Mouse (Mus musculus) limb, embryonic 13.5 days (tissue): Measurements from ENCODE around the gene Nav2. TPM values are rescaled to one million over a fixed set of nuclear protein-coding genes. Genes with fewer than 3 reads are reported as not detected.

Experiments
- ATAC-seq: fragments of 200-750 bp; cut with Nextera tagmentation; 2 replicates; pipeline ENCODE4 v1.8.0; 2017; ENCODE audit warnings: low read depth, moderate number of reproducible peaks, moderate TSS enrichment; ENCODE audit not compliant: low FRiP score
- H3K27ac ChIP-seq: fragments of 300-500 bp; sonication (generic); 2 replicates; pipeline ENCODE4 v1.5.1; 2015; ENCODE audit warnings: inconsistent platforms, mild to moderate bottlenecking, moderate library complexity
- H3K27me3 ChIP-seq: fragments of 300-500 bp; sonication (generic); 2 replicates; pipeline ENCODE4 v1.6.1; 2015; ENCODE audit warnings: mild to moderate bottlenecking, inconsistent platforms
- H3K36me3 ChIP-seq: fragments of 300-500 bp; sonication (generic); 2 replicates; pipeline ENCODE4 v1.6.1; 2015; ENCODE audit warnings: inconsistent platforms, mild to moderate bottlenecking, moderate library complexity
- H3K4me1 ChIP-seq: fragments of 300-500 bp; sonication (generic); 2 replicates; pipeline ENCODE4 v1.6.1; 2015; ENCODE audit warnings: inconsistent platforms
- H3K4me2 ChIP-seq: fragments of 300-500 bp; sonication (generic); replicated peaks from 2 replicates; pipeline ENCODE4 v1.6.1; 2015; ENCODE audit warnings: inconsistent platforms, mild to moderate bottlenecking, moderate library complexity
- H3K4me3 ChIP-seq: fragments of 300-500 bp; sonication (generic); 2 replicates; pipeline ENCODE4 v1.5.1; 2015; ENCODE audit warnings: moderate library complexity, mild to moderate bottlenecking, inconsistent platforms
- H3K9ac ChIP-seq: fragments of 300-500 bp; sonication (generic); 2 replicates; pipeline ENCODE4 v1.6.1; 2015; ENCODE audit warnings: mild to moderate bottlenecking, inconsistent platforms
- H3K9me3 ChIP-seq: fragments of 300-500 bp; sonication (generic); 2 replicates; pipeline ENCODE4 v1.6.1; 2016; ENCODE audit warnings: inconsistent platforms
- WGBS: fragments of 180-500 bp; shearing (Covaris S2); methylation state at CpG from one replicate; pipeline ENCODE4 v1.1.7; 2015; 5-methylcytosine and 5-hydroxymethylcytosine counted together
- polyA plus RNA-seq: library from polyadenylated mRNA; unstranded; fragments of >200 nt; fragmentation: Nextera tagmentation; extraction: Ambion mirVana; gene quantifications from 2 replicates; pipeline ENCODE4 v1.2.1, GENCODE M21; 2015

Gene Nav2
- polyA plus RNA-seq, 1 experiment from 2014 or later = 17.4 TPM

DNA sequence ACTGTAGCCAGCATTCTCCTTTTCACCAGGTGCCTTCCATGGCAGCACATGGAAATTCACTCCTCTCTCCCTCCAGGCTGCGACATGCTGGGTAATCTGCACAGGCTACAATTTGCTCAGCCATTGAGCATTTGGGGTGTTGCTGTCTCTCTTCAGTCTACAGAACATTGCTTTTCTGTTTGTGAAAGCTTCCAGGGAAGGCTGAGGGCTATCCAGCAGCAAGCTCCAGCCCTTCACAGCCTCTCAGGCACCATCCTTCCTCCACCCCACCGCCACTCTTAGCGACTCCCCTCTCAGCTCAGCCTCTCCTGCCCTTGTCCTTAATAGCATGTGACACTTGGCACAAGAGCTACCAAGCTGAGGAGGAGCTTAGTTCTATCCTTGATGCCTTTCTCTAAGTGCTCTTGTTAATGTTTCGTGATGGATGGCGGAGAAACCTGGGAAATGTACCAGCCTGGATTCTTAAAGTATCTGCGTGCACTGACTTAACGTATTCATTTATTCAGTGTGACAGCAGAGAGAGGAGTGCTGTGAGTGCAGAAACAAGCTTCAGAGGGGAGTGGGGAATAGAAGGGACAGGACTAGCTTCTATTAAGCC is 282.7 kb downstream of the Nav2 start:
- Histone ChIP-seq H3K9ac (no peak overlapping the region), H3K4me1 (no peaks in the 10 kb centered on the region), H3K4me2 (no peak overlapping the region), H3K36me3 (no peaks in the 10 kb centered on the region), H3K27me3 (no peaks in the 10 kb centered on the region), H3K4me3 (no peak overlapping the region), H3K27ac (no peak overlapping the region), H3K9me3 (no peaks in the 10 kb centered on the region)
- no peak for ATAC-seq
- 66% methylated on average over 7 of the region's 7 CpGs for WGBS

GRCm38 (mm10) chr7:49192061-49192695 is 283.7 kb downstream of the Nav2 start:
- Histone ChIP-seq H3K36me3 (no peaks in the 10 kb centered on the region), H3K27ac (no peak overlapping the region), H3K9ac (no peak overlapping the region), H3K4me3 (no peak overlapping the region), H3K9me3 (no peaks in the 10 kb centered on the region), H3K4me1 (no peaks in the 10 kb centered on the region), H3K4me2 (no peak overlapping the region), H3K27me3 (no peaks in the 10 kb centered on the region)
- no peak for ATAC-seq
- 78% methylated on average over 2 of the region's 2 CpGs for WGBS

GRCm38 (mm10) chr7:49195711-49196147 is 287.2 kb downstream of the Nav2 start:
- H3K9me3 ChIP-seq = no peaks in the 10 kb centered on the region
- no peaks in the 10 kb centered on the region for H3K36me3 ChIP-seq
- no peaks in the 10 kb centered on the region for H3K4me1 ChIP-seq
- no peaks in the 10 kb centered on the region for H3K27me3 ChIP-seq
- no peak overlapping the region for H3K4me3 ChIP-seq
- no peak overlapping the region for H3K9ac ChIP-seq
- H3K27ac ChIP-seq = no peak overlapping the region
- no peak for ATAC-seq
- 36% methylated on average over 5 of the region's 5 CpGs for WGBS
- H3K4me2 ChIP-seq = no peak overlapping the region

GRCm38 (mm10) chr7:49199366-49199765 is 290.9 kb downstream of the Nav2 start:
- 53% methylated on average over 6 of the region's 6 CpGs for WGBS
- Histone ChIP-seq H3K9ac (no peak overlapping the region), H3K4me2 (no peak overlapping the region), H3K27me3 (no peaks in the 10 kb centered on the region), H3K9me3 (no peaks in the 10 kb centered on the region), H3K4me3 (no peak overlapping the region), H3K4me1 (peaks cover 6% of the 10 kb centered on the region; the same call in 1 of the 2 replicates), H3K27ac (no peak overlapping the region), H3K36me3 (no peaks in the 10 kb centered on the region)
- ATAC-seq = no peak

- no peaks in the 10 kb centered on the region for H3K27me3 ChIP-seq
- H3K4me3 ChIP-seq = no peak overlapping the region
- peaks cover 6% of the 10 kb centered on the region; the same call in 1 of the 2 replicates for H3K4me1 ChIP-seq
- no peaks in the 10 kb centered on the region for H3K36me3 ChIP-seq
- H3K9me3 ChIP-seq = no peaks in the 10 kb centered on the region
- WGBS = 90% methylated on average over 6 of the region's 6 CpGs
- no peak for ATAC-seq
- no peak overlapping the region for H3K27ac ChIP-seq
- H3K4me2 ChIP-seq = no peak overlapping the region
- H3K9ac ChIP-seq = no peak overlapping the region
Observed at GRCm38 (mm10) chr7:49200270-49200669, 291.8 kb downstream of the Nav2 start.

GRCm38 (mm10) chr7:49202971-49203370 is 294.5 kb downstream of the Nav2 start:
- Histone ChIP-seq H3K36me3 (no peaks in the 10 kb centered on the region), H3K4me1 (peaks cover 6% of the 10 kb centered on the region; the same call in 1 of the 2 replicates), H3K9me3 (no peaks in the 10 kb centered on the region), H3K27me3 (no peaks in the 10 kb centered on the region), H3K9ac (no peak overlapping the region), H3K4me2 (no peak overlapping the region), H3K4me3 (no peak overlapping the region), H3K27ac (no peak overlapping the region)
- peak; percentile 48; the same call in 1 of the 2 replicates for ATAC-seq
- WGBS = 46% methylated on average over 4 of the region's 4 CpGs

- H3K9me3 ChIP-seq = no peaks in the 10 kb centered on the region
- H3K4me3 ChIP-seq = no peak overlapping the region
- no peaks in the 10 kb centered on the region for H3K27me3 ChIP-seq
- no peak overlapping the region for H3K4me2 ChIP-seq
- no peak overlapping the region for H3K27ac ChIP-seq
- no peak for ATAC-seq
- no peak overlapping the region for H3K9ac ChIP-seq
- no peaks in the 10 kb centered on the region for H3K36me3 ChIP-seq
- H3K4me1 ChIP-seq = peaks cover 6% of the 10 kb centered on the region; the same call in 1 of the 2 replicates
- 95% methylated on average over 3 of the region's 3 CpGs for WGBS
Observed at GRCm38 (mm10) chr7:49204856-49205255, 296.3 kb downstream of the Nav2 start.

GRCm38 (mm10) chr7:49205551-49205950 is 297.0 kb downstream of the Nav2 start:
- Histone ChIP-seq H3K4me3 (no peak overlapping the region), H3K9ac (no peak overlapping the region), H3K36me3 (no peaks in the 10 kb centered on the region), H3K27ac (no peak overlapping the region), H3K27me3 (no peaks in the 10 kb centered on the region), H3K4me1 (peaks cover 6% of the 10 kb centered on the region; the same call in 1 of the 2 replicates), H3K4me2 (no peak overlapping the region), H3K9me3 (no peaks in the 10 kb centered on the region)
- 87% methylated on average over 1 of the region's 1 CpGs for WGBS
- no peak for ATAC-seq

- no peaks in the 10 kb centered on the region for H3K36me3 ChIP-seq
Observed at GRCm38 (mm10) chr7:49206775-49207676, 298.5 kb downstream of the Nav2 start.

DNA sequence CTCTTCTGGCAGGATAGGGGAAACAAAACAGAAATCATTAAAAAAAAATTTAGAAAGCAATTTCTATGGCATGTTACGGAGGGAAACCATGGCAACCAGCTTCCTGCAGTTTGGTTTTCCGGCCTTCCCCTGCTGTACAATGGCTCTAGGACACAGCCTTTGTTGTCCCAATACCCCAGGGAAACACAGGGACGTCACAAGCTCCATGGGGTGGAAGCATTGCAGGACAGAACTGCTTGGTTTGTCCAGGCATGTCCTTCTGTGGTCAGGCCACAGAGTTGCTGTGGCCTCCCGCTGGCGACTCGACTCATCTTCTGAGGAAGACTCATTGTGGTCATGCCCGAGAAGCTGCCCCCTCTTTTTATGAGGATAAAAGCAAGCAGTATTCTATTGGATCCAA is 301.0 kb downstream of the Nav2 start:
- whole genome bisulfite sequencing = 79% methylated on average over 7 of the region's 7 CpGs
- H3K9ac ChIP-seq = no peak overlapping the region
- H3K4me2 ChIP-seq = no peak overlapping the region
- no peaks in the 10 kb centered on the region for H3K27me3 ChIP-seq
- H3K36me3 ChIP-seq = no peaks in the 10 kb centered on the region
- ATAC-seq = no peak
- no peak overlapping the region for H3K27ac ChIP-seq
- H3K4me3 ChIP-seq = no peak overlapping the region
- no peaks in the 10 kb centered on the region for H3K4me1 ChIP-seq
- no peaks in the 10 kb centered on the region for H3K9me3 ChIP-seq

More at GRCm38 (mm10) chr7:49206775-49207676, 298.5 kb downstream of the Nav2 start:
- Histone ChIP-seq H3K4me2 (no peak overlapping the region), H3K9me3 (no peaks in the 10 kb centered on the region), H3K27me3 (no peaks in the 10 kb centered on the region), H3K4me3 (no peak overlapping the region), H3K27ac (no peak overlapping the region), H3K4me1 (peaks cover 6% of the 10 kb centered on the region; the same call in 1 of the 2 replicates), H3K9ac (no peak overlapping the region)
- 68% methylated on average over 5 of the region's 5 CpGs for WGBS
- no peak for ATAC-seq

DNA sequence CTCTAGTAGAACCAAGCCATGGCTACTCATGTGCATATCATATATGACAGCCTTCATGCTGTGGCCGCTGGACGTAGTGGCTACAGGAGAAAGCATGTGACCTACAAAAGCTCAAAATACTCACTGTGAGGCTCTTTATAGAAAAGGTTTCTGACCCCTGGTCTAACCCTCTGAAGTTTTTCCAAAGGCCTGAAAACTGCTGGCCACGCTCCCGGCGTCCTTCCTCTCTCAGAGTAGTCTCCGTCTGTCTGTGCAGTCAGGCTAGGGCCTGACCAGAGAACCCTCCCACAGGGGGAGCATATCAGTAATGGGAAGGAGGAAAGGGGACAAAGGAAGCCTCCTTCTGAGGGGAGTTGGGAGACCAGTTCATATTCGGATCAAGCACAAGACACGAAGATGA is 302.2 kb downstream of the Nav2 start:
- Histone ChIP-seq H3K4me2 (no peak overlapping the region), H3K9ac (no peak overlapping the region), H3K4me3 (no peak overlapping the region), H3K27me3 (no peaks in the 10 kb centered on the region), H3K36me3 (no peaks in the 10 kb centered on the region), H3K9me3 (no peaks in the 10 kb centered on the region), H3K4me1 (no peaks in the 10 kb centered on the region), H3K27ac (no peak overlapping the region)
- 91% methylated on average over 8 of the region's 8 CpGs for WGBS
- no peak for ATAC-seq

DNA sequence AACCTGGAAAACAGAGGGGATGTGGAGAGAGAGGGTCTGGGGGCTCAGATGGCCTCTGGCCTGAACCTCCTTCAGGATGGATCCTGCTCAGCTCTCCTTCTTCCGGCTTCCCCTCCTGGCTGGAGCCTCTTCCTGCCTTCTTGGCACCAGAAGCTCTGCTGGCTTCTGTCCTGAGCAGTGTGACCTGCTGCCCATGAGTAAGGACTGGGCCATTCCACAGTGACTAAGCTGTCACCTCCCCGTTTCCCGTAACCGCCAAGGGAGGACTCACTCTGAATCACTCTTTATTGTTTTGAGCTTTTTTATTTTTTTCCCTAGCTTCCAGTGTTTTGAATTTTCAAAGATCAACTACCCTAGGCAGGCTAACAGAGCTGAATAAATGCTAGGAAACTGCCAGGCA is 304.5 kb downstream of the Nav2 start:
- Histone ChIP-seq H3K4me1 (peaks cover 8% of the 10 kb centered on the region), H3K4me2 (no peak overlapping the region), H3K9ac (no peak overlapping the region), H3K27me3 (no peaks in the 10 kb centered on the region), H3K27ac (no peak overlapping the region), H3K9me3 (no peaks in the 10 kb centered on the region), H3K4me3 (no peak overlapping the region), H3K36me3 (no peaks in the 10 kb centered on the region)
- no peak for ATAC-seq
- 80% methylated on average over 4 of the region's 4 CpGs for WGBS
